Mouse (Mus musculus): Measurements from ENCODE around the gene F12.

The F12 gene

GRCm38 (mm10) chr13:55426613-55427012 is at the start of gene F12:
Gene F12 (minus strand): TSS chr13:55426793.
- no peak for DNase-seq

- DNase-seq, result no peak
Measured at GRCm38 (mm10) chr13:55476256-55476655, 49.7 kb upstream of the F12 start.

- DNase-seq, result no peak
Measured at GRCm38 (mm10) chr13:55475750-55476149, 49.2 kb upstream of the F12 start.

- no peak for DNase-seq
Measured at GRCm38 (mm10) chr13:55474621-55475069, 48.1 kb upstream of the F12 start.

- no peak for DNase-seq
Measured at GRCm38 (mm10) chr13:55473961-55474360, 47.4 kb upstream of the F12 start.

GRCm38 (mm10) chr13:55473076-55473831 is 46.7 kb upstream of the F12 start:
- no peak for DNase-seq

GRCm38 (mm10) chr13:55472132-55473022 is 45.8 kb upstream of the F12 start:
- DNase-seq, result peak; percentile 57

- no peak for DNase-seq
Measured at GRCm38 (mm10) chr13:55471819-55472131, 45.2 kb upstream of the F12 start.

GRCm38 (mm10) chr13:55471156-55471818 is 44.7 kb upstream of the F12 start:
- DNase-seq, result peak; percentile 89

GRCm38 (mm10) chr13:55470372-55470771 is 43.8 kb upstream of the F12 start:
- no peak for DNase-seq

GRCm38 (mm10) chr13:55468851-55469560 is 42.4 kb upstream of the F12 start:
- peak; percentile 38 for DNase-seq

- DNase-seq, result no peak
Measured at GRCm38 (mm10) chr13:55465830-55466440, 39.3 kb upstream of the F12 start.

- DNase-seq, result no peak
Measured at GRCm38 (mm10) chr13:55465184-55465583, 38.6 kb upstream of the F12 start.

- DNase-seq, result no peak
Measured at GRCm38 (mm10) chr13:55464027-55464884, 37.7 kb upstream of the F12 start, which contains the start of gene Prr7. Gene Prr7 (plus strand): TSS chr13:55464267.

GRCm38 (mm10) chr13:55463399-55464026 is 36.9 kb upstream of the F12 start:
- no peak for DNase-seq

GRCm38 (mm10) chr13:55462965-55463364 is 36.4 kb upstream of the F12 start:
- DNase-seq, result no peak

- DNase-seq, result peak; percentile 39
Measured at GRCm38 (mm10) chr13:55451785-55452549, 25.4 kb upstream of the F12 start.

- DNase-seq, result no peak
Measured at GRCm38 (mm10) chr13:55451296-55451695, 24.7 kb upstream of the F12 start.

- DNase-seq, result peak; percentile 40
Measured at GRCm38 (mm10) chr13:55450511-55450980, 24.0 kb upstream of the F12 start.
